Mouse (Mus musculus) heart, embryonic 10.5 days (tissue): ENCODE data around the gene Tbc1d9. TPM values are rescaled to one million over a fixed set of nuclear protein-coding genes. Genes with fewer than 3 reads are reported as not detected.

Source experiments
- DNase-seq: peaks from one replicate; pipeline ENCODE4 v3.0.0-alpha.2; 2017; ENCODE audit warnings: low spot score
- H3K27ac ChIP-seq: fragments of 300-500 bp; sonication (generic); 2 replicates; pipeline ENCODE4 v1.5.1; 2016; ENCODE audit warnings: mild to moderate bottlenecking
- H3K27me3 ChIP-seq: fragments of 300-500 bp; sonication (generic); 2 replicates; pipeline ENCODE4 v1.6.1; 2016; ENCODE audit warnings: mild to moderate bottlenecking; ENCODE audit not compliant: poor library complexity, insufficient read depth, severe bottlenecking
- H3K36me3 ChIP-seq: fragments of 300-500 bp; sonication (generic); 2 replicates; pipeline ENCODE4 v1.6.1; 2016; ENCODE audit warnings: mild to moderate bottlenecking, moderate library complexity
- H3K4me1 ChIP-seq: fragments of 300-500 bp; sonication (generic); 2 replicates; pipeline ENCODE4 v1.6.1; 2016; ENCODE audit warnings: mild to moderate bottlenecking
- H3K4me3 ChIP-seq: fragments of 300-500 bp; sonication (generic); 2 replicates; pipeline ENCODE4 v1.5.1; 2016; ENCODE audit warnings: mild to moderate bottlenecking, moderate library complexity
- H3K9me3 ChIP-seq: fragments of 300-500 bp; sonication (generic); 2 replicates; pipeline ENCODE4 v1.6.1; 2016; ENCODE audit warnings: mild to moderate bottlenecking, moderate library complexity
- WGBS: fragments of 180-500 bp; shearing (Covaris S2); methylation state at CpG from one replicate; pipeline ENCODE4 v1.1.7; 2016; 5-methylcytosine and 5-hydroxymethylcytosine counted together
- polyA plus RNA-seq: library from polyadenylated mRNA; unstranded; fragments of >200 nt; fragmentation: Nextera tagmentation; extraction: Ambion mirVana; gene quantifications from 2 replicates; pipeline ENCODE4 v1.2.1, GENCODE M21; 2016

The Tbc1d9 gene
- polyA plus RNA-seq, 1 experiment from 2014 or later, result 0.90 TPM

DNA sequence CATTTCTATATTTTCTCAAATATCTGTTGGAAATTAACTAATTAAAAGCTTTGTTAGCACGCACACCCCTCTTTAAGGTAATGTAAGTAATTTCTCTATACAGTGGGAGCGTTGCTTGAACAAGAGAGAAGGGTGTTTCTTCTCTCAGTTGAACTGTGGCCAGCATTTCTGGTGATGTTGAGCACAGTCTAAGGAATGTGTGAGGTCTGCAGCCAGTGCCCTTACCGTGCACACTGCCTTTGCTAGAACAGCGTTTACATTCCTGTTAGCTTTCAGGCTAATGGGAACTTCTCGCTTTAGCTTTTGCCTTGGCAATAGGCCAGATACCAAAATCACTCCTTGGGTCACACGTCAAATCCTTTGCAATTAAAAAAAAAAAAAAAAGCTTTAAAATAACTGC is 21.2 kb downstream of the Tbc1d9 start:
- WGBS, result 63% methylated on average over 6 of the region's 6 CpGs
- Histone ChIP-seq H3K36me3 (no peaks in the 10 kb centered on the region), H3K4me1 (peaks cover 15% of the 10 kb centered on the region), H3K4me3 (no peak overlapping the region), H3K27ac (no peak overlapping the region), H3K9me3 (no peaks in the 10 kb centered on the region), H3K27me3 (no peaks in the 10 kb centered on the region)
- no peak for DNase-seq

DNA sequence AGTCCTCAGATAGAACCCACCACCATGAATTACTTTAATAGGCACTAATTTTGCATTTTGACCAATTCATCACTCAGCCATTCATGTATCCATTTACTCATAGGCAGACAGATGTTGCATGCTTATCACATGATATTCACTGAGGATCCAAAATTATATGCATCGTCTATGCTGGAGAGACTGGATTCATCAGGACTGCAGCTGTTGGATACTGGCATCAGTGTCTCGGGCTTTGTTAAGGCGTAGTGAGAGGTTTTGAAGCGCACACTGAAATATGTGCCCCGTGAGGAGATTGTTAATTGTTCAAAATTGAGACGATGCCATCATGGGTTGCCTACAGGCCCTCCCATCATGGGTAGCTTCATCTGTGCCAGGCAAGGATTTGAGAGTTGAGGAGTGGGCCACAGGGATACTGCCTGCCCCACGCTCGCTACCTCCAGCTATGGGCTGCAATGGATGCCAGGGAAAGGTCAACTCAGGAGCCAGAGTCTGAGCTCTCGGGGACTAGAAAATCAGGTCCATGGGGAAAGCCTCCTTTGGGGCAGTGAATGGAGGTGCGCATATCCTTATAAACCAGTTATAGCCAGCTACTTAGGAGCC is 22.3 kb downstream of the Tbc1d9 start:
- Histone ChIP-seq H3K27ac (no peak overlapping the region), H3K36me3 (no peaks in the 10 kb centered on the region), H3K4me1 (peaks cover 15% of the 10 kb centered on the region), H3K4me3 (no peak overlapping the region), H3K27me3 (no peaks in the 10 kb centered on the region), H3K9me3 (no peaks in the 10 kb centered on the region)
- DNase-seq, result no peak
- WGBS, result 86% methylated on average over 10 of the region's 10 CpGs

- H3K9me3 ChIP-seq, result no peaks in the 10 kb centered on the region
- no peaks in the 10 kb centered on the region for H3K36me3 ChIP-seq
- H3K27me3 ChIP-seq, result no peaks in the 10 kb centered on the region
- WGBS, result 64% methylated on average over 4 of the region's 4 CpGs
- no peak for DNase-seq
- peaks cover 6% of the 10 kb centered on the region for H3K4me1 ChIP-seq
- H3K27ac ChIP-seq, result no peak overlapping the region
- H3K4me3 ChIP-seq, result no peak overlapping the region
Measured at GRCm38 (mm10) chr8:83189538-83190095, 24.5 kb downstream of the Tbc1d9 start.

DNA sequence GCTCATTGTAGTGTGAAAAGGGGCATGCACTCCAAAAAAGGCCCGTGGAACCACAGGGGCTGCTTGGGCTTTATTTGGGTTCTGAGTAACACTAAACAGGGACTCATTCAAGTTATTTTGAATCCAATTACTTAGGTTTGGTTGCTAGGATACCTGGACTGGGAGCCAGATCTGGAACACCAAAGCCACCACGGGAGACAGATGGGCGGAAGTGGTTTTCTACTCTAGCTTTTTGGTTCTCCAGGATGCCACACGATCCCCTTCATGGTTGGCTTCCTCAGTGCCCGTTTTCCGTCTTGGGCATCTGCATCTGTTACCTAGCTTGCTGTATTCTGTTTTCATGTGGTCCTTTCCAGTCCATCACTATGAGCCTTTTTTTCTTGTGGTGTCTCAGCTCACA is 30.9 kb downstream of the Tbc1d9 start:
- H3K4me3 ChIP-seq, result no peak overlapping the region
- no peaks in the 10 kb centered on the region for H3K36me3 ChIP-seq
- no peaks in the 10 kb centered on the region for H3K27me3 ChIP-seq

DNA sequence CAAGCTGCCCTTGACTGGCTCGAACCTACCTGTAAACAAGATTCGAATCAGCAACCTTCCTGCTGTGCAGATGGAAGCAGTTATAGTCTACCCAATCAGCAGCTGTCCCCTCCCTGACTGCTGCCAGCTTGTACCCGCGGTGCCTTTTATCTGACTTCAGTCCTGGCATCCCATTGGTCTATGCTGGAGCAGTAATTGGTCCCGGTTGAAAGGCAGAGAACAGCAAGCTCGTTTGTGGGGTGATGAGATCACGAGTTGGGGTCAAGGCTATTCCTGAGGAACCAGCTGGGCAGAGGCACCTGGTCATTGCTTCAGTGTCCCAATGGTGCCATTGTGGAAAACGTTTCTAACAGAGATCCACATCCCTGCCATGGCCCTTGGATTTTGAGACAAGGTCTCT is 34.6 kb downstream of the Tbc1d9 start:
- WGBS, result 62% methylated on average over 8 of the region's 8 CpGs

More for the DNA sequence above, 30.9 kb downstream of the Tbc1d9 start:
- no peak for DNase-seq
- 79% methylated on average over 6 of the region's 6 CpGs for WGBS
- peaks cover 18% of the 10 kb centered on the region for H3K4me1 ChIP-seq
- no peak overlapping the region for H3K27ac ChIP-seq
- no peaks in the 10 kb centered on the region for H3K9me3 ChIP-seq

DNA sequence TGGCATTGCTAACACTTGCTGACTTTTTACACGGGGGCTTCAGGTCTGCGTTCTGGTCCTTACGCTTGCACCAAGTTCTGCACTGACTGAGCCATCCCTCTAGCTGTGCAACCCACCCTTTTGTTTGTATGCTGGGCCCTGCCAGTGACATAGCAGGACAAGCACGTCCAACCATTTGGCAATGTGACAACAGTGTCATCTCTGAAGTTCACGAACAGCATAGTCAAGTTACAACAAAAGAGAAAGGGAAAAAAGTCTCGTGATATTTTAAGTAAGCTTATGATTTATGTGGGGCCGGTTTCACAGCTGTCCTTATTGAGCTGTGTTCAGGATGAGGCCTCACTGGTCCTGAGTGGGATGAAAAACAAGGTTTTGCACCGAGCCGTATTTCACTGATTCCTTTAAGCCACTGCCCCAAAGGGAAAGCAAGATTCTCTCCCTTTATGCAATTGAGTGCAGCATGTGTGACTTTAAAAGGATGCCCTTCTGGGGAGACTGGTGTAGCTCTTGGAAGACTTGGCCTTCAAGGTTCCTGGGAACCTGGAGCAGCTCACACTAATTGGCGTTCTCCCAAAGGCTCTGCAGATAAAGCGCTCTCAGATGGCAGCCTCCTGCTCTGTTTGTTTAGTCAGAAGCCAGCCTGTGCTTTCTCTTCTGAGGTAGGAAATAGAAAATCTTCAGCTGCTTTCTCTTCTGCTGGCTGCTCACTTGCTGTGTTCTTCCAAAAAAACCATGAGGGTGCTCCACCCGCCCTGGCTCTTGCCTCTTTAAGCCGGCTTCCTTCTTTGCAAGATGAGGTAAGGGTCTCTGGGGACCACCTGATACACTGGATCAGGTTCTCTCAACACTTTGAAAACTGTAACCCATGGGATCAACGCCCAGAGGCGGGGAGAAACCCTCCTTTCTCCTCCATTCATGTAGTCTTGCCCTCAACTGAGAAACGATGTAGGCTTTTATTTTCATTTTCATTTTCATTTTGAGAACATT is 35.3 kb downstream of the Tbc1d9 start:
- DNase-seq, result no peak
- 66% methylated on average over 16 of the region's 16 CpGs for WGBS
- Histone ChIP-seq H3K27me3 (no peaks in the 10 kb centered on the region), H3K9me3 (no peaks in the 10 kb centered on the region), H3K27ac (0 out of 2 replicates have a peak overlapping the region, but pooled peaks have one; percentile 2), H3K36me3 (no peaks in the 10 kb centered on the region), H3K4me3 (no peak overlapping the region), H3K4me1 (peaks cover 19% of the 10 kb centered on the region)

More for the DNA sequence above, 34.6 kb downstream of the Tbc1d9 start:
- Histone ChIP-seq H3K27me3 (no peaks in the 10 kb centered on the region), H3K4me3 (no peak overlapping the region), H3K9me3 (no peaks in the 10 kb centered on the region), H3K36me3 (no peaks in the 10 kb centered on the region), H3K4me1 (peaks cover 20% of the 10 kb centered on the region), H3K27ac (no peak overlapping the region)
- DNase-seq, result no peak

DNA sequence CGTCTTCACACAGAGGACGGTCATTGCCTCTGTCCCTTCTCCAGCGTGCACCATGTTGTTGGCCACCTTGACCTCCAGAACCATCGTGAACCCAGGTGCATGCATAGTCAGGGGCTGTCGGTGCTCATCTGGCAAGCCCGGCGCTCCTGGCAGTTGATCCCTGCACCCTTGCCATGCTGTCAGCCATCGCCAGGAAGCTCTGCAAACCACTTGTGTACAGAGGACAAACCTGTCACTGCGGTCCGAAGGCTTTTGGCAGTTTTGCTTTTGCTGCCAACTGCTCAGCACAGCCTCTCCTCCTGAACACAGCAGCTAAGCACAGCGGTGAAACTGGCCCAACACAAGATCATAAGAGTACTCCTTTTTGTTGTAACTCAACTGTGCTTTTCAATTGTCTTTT is 37.8 kb downstream of the Tbc1d9 start:
- H3K27ac ChIP-seq, result no peak overlapping the region
- no peaks in the 10 kb centered on the region for H3K27me3 ChIP-seq
- 89% methylated on average over 11 of the region's 11 CpGs for WGBS
- DNase-seq, result no peak
- peaks cover 24% of the 10 kb centered on the region for H3K4me1 ChIP-seq
- no peaks in the 10 kb centered on the region for H3K36me3 ChIP-seq
- H3K9me3 ChIP-seq, result no peaks in the 10 kb centered on the region
- no peak overlapping the region for H3K4me3 ChIP-seq

DNA sequence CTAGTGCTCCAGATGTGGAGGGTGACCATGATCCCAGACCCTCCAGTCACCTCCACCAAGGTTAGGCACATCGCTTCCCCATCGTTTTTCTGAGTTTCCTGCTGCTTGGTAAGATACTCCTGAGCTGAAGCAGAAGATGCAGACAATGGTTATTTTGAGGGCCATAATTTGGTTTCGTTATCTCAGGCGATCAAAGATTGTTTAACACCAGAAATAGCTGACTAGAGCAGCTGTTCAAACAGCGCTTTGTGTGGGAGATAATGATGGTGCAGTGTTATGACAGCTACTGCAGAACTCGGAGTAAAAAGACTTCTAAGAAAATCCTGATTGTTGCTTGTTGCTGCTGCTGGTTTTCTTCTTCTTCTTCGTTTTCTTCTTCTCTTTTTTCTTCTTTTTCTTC is 40.8 kb downstream of the Tbc1d9 start:
- 78% methylated on average over 7 of the region's 7 CpGs for WGBS
- no peaks in the 10 kb centered on the region for H3K27me3 ChIP-seq
- no peaks in the 10 kb centered on the region for H3K36me3 ChIP-seq
- DNase-seq, result no peak
- no peak overlapping the region for H3K27ac ChIP-seq
- H3K9me3 ChIP-seq, result no peaks in the 10 kb centered on the region
- no peak overlapping the region for H3K4me3 ChIP-seq
- peaks cover 10% of the 10 kb centered on the region for H3K4me1 ChIP-seq

DNA sequence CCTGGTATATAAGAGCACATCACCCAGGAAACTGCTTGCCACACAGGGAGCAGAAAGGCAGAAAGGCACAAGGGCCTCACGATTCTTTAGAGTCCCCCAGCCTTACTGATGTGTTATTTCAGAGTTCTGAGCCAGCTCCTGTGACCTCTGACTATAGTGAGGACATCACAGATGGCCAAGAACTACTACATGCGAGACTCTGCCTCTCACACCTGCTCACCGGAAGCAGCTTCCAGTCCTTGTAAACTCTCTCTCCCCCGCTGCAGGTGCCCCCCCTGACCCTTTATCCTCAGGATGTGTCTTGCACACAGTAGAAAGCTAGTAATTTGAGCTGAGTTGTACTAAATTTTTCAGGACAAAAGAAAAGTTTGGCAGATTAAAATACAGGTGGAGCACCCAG is 44.4 kb downstream of the Tbc1d9 start:
- DNase-seq, result no peak
- 78% methylated on average over 4 of the region's 4 CpGs for WGBS
- Histone ChIP-seq H3K27ac (no peak overlapping the region), H3K27me3 (no peaks in the 10 kb centered on the region), H3K36me3 (no peaks in the 10 kb centered on the region), H3K9me3 (no peaks in the 10 kb centered on the region), H3K4me3 (no peak overlapping the region), H3K4me1 (peaks cover 7% of the 10 kb centered on the region)

DNA sequence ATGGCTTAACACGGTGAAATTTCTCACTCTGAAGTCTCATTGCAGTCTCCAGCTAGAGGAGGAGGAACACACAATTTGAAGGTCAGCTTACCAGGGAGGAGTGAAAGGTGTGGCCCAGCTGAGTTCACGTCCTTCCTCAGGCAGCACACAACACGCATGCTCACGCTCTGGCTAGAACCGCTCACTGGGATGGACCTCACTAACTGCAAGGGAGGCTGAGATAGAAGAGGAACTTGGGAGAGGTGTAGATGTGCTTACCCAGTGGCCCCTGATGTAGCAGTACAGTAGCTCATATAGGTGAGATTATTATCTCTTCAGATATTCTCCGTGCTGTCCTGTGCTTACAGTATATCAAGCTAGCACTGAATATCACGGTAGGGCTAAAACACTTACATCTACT is 45.5 kb downstream of the Tbc1d9 start:
- H3K27ac ChIP-seq, result no peak overlapping the region
- no peaks in the 10 kb centered on the region for H3K36me3 ChIP-seq
- no peak for DNase-seq
- peaks cover 15% of the 10 kb centered on the region for H3K4me1 ChIP-seq
- no peaks in the 10 kb centered on the region for H3K27me3 ChIP-seq
- no peaks in the 10 kb centered on the region for H3K9me3 ChIP-seq
- WGBS, result 84% methylated on average over 7 of the region's 7 CpGs
- no peak overlapping the region for H3K4me3 ChIP-seq

DNA sequence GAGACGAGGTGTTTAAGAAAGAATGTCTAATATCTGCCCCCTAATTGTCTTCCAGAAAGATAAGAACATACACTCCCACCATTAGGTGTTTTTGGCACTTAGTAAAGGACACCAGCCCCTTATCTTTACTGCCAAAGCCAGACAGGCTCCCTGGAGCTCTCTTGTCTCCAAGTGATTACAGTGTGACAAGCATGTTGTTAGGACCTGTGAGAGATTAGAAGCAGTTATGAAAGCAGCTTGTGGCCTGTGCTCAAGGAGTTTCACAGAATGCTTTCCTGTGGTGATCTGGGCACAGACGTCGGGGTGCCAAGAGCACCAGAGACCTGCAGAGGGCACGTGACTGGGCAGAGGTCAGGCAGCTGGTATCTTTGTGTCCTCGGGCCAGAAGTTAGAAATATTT is 49.9 kb downstream of the Tbc1d9 start:
- Histone ChIP-seq H3K4me3 (no peak overlapping the region; the same call in 1 of the 2 replicates), H3K9me3 (no peaks in the 10 kb centered on the region), H3K4me1 (peaks cover 23% of the 10 kb centered on the region), H3K27me3 (no peaks in the 10 kb centered on the region), H3K27ac (peak overlapping the region; percentile 76), H3K36me3 (no peaks in the 10 kb centered on the region)
- peak; percentile 91 for DNase-seq
- WGBS, result 6% methylated on average over 5 of the region's 5 CpGs

- WGBS, result 84% methylated on average over 6 of the region's 6 CpGs
- Histone ChIP-seq H3K4me1 (peaks cover 23% of the 10 kb centered on the region), H3K27me3 (no peaks in the 10 kb centered on the region), H3K36me3 (no peaks in the 10 kb centered on the region), H3K9me3 (no peaks in the 10 kb centered on the region), H3K27ac (peak overlapping the region; percentile 76; the same call in 1 of the 2 replicates), H3K4me3 (no peak overlapping the region)
- no peak for DNase-seq
Measured at GRCm38 (mm10) chr8:83216520-83216919, 51.4 kb downstream of the Tbc1d9 start.

DNA sequence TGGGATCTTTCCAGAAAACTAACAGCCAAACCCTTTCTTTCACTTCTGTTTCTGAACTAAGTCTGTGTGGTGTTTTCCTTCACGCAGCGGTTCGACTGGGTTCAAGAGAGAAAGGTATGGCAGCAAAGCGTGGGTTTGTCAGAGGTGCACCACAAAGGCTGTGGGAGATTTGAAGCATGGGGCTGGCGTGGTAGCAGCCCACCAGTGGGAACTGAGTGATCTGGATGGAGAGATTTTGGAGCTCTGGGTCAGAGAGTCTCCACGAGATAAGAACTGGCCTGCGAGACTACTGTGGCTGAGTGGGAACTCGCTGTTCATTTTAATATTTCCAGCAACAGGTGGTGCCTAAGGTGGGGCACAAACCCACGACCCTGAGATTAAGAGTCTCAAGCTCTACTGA is 52.0 kb downstream of the Tbc1d9 start:
- H3K36me3 ChIP-seq, result no peaks in the 10 kb centered on the region
- no peaks in the 10 kb centered on the region for H3K27me3 ChIP-seq
- no peak overlapping the region for H3K4me3 ChIP-seq
- no peak for DNase-seq
- peak overlapping the region; percentile 42; the same call in 1 of the 2 replicates for H3K27ac ChIP-seq
- 87% methylated on average over 9 of the region's 9 CpGs for WGBS
- H3K4me1 ChIP-seq, result peaks cover 23% of the 10 kb centered on the region
- H3K9me3 ChIP-seq, result no peaks in the 10 kb centered on the region
